Mouse (Mus musculus) c-Kit-negative CD71-positive TER-119-positive erythroid progenitor cells, embryonic 14.5 days (primary cell): ENCODE measurements around the gene Ubash3a.

ENCODE experiments used
- DNase-seq: peaks from one replicate; pipeline ENCODE4 v3.0.0-alpha.2; 2013; ENCODE audit warnings: low read depth, low spot score

The Ubash3a gene

GRCm38 (mm10) chr17:31279541-31279940 is 71.9 kb downstream of the Ubash3a start:
- no peak for DNase-seq

DNA sequence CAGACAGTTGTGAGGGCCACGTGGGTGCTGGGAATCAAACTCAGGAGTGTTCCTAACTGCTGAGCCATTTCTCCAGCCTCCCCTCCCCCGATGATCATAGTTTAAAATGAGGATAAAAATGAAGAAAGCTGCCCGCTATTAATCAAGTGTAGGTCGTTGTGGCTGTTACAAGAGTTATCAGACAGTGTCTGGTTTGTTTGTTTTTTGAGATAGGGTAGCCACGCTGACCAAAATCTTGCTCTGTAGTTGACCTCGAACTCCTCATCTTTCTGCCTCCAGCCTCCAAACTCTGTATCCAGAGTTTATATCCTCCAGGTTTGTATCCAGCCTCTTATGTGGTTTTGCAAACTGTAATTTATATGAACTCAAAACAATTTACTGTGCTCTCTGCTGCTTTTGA is 72.6 kb downstream of the Ubash3a start:
- no peak for DNase-seq

DNA sequence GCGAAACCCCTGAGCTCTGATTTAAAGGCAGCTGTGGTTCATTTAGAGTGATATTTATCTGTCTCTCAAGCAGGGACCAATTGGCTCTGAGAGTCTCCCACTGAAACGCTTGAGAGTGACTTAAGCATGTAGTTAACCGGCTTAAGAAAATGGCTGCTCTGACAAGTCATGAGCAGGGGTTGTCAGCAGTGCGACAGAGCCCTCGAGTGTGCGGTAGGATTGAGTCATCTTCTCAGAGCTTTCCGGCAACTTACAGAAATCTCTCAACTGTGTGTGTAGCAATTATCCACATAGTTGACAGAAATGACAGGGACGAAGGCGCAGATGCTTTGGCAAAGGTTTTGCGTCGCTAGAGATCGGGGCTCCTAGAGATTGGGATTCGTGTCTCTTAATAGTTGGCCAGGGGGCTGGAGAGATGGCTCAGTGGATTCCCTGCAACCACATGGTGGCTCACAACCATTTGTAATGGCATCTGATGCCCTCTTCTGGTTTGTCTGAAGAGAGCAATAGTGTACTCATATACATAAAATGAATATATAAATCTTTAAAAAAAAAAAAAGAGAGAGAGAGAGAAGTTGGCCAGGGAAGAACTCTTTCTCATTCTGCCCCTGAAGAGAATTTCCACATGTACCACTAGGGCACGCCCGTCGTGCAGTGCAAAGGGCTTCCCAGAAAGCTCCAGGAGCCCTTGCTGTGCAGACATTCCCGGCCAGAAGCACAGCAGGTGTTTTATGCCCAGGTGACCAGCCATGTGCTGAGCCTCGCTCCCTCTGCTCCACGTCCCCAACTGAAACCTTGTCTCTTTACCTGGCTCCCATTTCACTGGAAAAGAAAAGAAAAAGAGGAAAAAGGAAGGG is 74.4 kb downstream of the Ubash3a start:
- no peak for DNase-seq

DNA sequence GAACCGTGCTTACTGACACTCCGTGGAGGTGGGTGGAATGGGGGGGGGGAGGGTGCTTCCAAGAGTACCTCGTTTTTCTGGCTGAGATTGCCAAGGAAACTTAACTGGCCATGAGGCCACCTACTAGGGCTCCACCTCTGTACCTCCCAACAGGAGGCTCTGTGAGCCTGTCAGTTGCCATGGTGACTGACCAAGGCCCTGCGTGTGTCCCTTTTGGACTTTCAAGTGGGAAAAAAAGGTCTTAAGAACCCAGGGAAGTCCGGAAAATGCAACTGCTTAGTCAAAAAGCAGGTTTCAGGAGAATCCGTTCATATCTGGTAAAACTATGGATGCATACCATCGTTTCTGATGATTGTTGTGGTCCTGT is 75.0 kb downstream of the Ubash3a start:
- no peak for DNase-seq

GRCm38 (mm10) chr17:31285867-31286266 is 78.2 kb downstream of the Ubash3a start:
- no peak for DNase-seq

GRCm38 (mm10) chr17:31286492-31286891 is 78.8 kb downstream of the Ubash3a start, which contains the start of gene Slc37a1:
Gene Slc37a1 (plus strand): TSS chr17:31286792.
- no peak for DNase-seq

- DNase-seq, result no peak
These were observed 79.5 kb downstream of the Ubash3a start for GRCm38 (mm10) chr17:31287216-31287615.

GRCm38 (mm10) chr17:31288999-31289726 is 81.5 kb downstream of the Ubash3a start:
- no peak for DNase-seq

GRCm38 (mm10) chr17:31290311-31290710 is 82.6 kb downstream of the Ubash3a start:
- DNase-seq, result no peak

GRCm38 (mm10) chr17:31290859-31291258 is 83.2 kb downstream of the Ubash3a start:
- DNase-seq, result no peak

GRCm38 (mm10) chr17:31294363-31295214 is 86.9 kb downstream of the Ubash3a start:
- DNase-seq, result no peak

DNA sequence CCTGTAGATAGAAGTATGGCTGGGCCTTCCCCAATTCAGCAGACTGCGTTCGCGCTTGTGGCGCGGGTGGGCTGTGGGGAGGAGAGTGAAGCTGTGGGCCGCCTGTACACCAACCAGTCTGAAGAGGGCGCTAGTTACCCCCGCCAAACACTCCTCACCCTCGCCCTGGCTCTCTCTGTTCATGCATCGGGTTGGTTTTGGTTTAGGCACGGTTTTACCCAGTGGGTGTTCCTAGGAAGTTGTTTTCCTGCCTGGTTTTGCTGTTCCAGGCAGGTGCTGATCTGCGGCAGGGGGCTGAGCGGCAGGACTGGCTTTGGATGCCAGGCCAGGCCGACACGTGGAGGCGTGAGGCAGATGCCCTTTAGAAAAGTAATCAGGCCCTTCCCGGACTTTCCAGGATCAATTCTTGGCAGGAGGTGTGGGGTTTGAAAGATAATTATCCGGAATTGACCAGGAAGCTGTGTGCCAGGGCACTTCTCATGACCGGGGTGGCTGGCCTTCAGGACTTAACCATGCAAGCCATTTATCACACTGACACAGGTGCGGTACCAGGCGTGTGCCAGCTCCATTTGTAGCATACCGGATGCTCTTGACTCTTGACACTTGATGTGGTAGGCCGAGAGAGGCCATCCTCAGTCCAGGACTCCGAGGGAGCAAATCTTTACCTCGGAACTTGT is 87.7 kb downstream of the Ubash3a start:
- DNase-seq, result no peak

- DNase-seq, result no peak
These were observed 88.5 kb downstream of the Ubash3a start for GRCm38 (mm10) chr17:31295892-31296781.
